Mouse (Mus musculus): ENCODE data around the gene Ilf2.
A peak's percentile ranks its signal among the peaks of the same experiment; 100 is the strongest.

Gene Ilf2

GRCm38 (mm10) chr3:90508950-90509746 lies 33.2 kb downstream of the Ilf2 start, which contains the start of gene Chtop:
Gene Chtop, minus strand, starts transcription at chr3:90509498.
- DNase-seq (ENCODE audit: low spot score in 2 of 2), result peak; percentile 99 to 100

- no peak for DNase-seq (ENCODE audit: low spot score in 2 of 2)
These were observed 33.8 kb downstream of the Ilf2 start for GRCm38 (mm10) chr3:90509747-90510123.

- no peak for DNase-seq (ENCODE audit: low spot score in 2 of 2)
These were observed 36.4 kb downstream of the Ilf2 start for GRCm38 (mm10) chr3:90512276-90512675.

GRCm38 (mm10) chr3:90512948-90513642 lies 37.2 kb downstream of the Ilf2 start:
- no peak for DNase-seq (ENCODE audit: low spot score in 2 of 2)

GRCm38 (mm10) chr3:90513796-90514590 lies 38.1 kb downstream of the Ilf2 start, which contains the start of the genes S100a1 and S100a13:
Gene S100a1, minus strand, starts transcription at chr3:90514392.
Gene S100a13, plus strand, starts transcription at chr3:90514435.
- DNase-seq (ENCODE audit: low spot score in 2 of 2), result peak; percentile 38 to 48

GRCm38 (mm10) chr3:90514691-90515090 lies 38.8 kb downstream of the Ilf2 start:
- DNase-seq (ENCODE audit: low spot score in 2 of 2), result peak in 1 of 2 experiments; percentile 33

GRCm38 (mm10) chr3:90515242-90515641 lies 39.3 kb downstream of the Ilf2 start:
- DNase-seq (ENCODE audit: low spot score in 2 of 2), result no peak

- DNase-seq (ENCODE audit: low spot score in 2 of 2), result no peak
These were observed 39.9 kb downstream of the Ilf2 start for GRCm38 (mm10) chr3:90515789-90516188.

GRCm38 (mm10) chr3:90517711-90518110 lies 41.8 kb downstream of the Ilf2 start:
- DNase-seq (ENCODE audit: low spot score in 2 of 2), result no peak

- peak in 1 of 2 experiments; percentile 69 for DNase-seq (ENCODE audit: low spot score in 2 of 2)
These were observed 49.5 kb downstream of the Ilf2 start for GRCm38 (mm10) chr3:90525421-90525820.

GRCm38 (mm10) chr3:90526076-90526475 lies 50.1 kb downstream of the Ilf2 start:
- no peak for DNase-seq (ENCODE audit: low spot score in 2 of 2)

- DNase-seq (ENCODE audit: low spot score in 2 of 2), result no peak
These were observed 50.7 kb downstream of the Ilf2 start, which contains the start of gene S100a14 for GRCm38 (mm10) chr3:90526580-90526979. Gene S100a14, plus strand, starts transcription at chr3:90526856.

GRCm38 (mm10) chr3:90527291-90527873 lies 51.5 kb downstream of the Ilf2 start:
- DNase-seq (ENCODE audit: low spot score in 2 of 2), result no peak

GRCm38 (mm10) chr3:90531713-90532112 lies 55.8 kb downstream of the Ilf2 start:
- DNase-seq (ENCODE audit: low spot score in 2 of 2), result no peak

- DNase-seq (ENCODE audit: low spot score in 2 of 2), result no peak
These were observed 59.5 kb downstream of the Ilf2 start for GRCm38 (mm10) chr3:90535446-90535845.

- no peak for DNase-seq (ENCODE audit: low spot score in 2 of 2)
These were observed 61.4 kb downstream of the Ilf2 start, which contains the start of gene S100a16 for GRCm38 (mm10) chr3:90537141-90537904. Gene S100a16, plus strand, starts transcription at chr3:90537254.

- DNase-seq (ENCODE audit: low spot score in 2 of 2), result no peak
These were observed 62.0 kb downstream of the Ilf2 start for GRCm38 (mm10) chr3:90537905-90538296.

Data from frontal cortex, postnatal 36 days (tissue).